In genomic region chr10:117845597-117846259, GRCm38 (mm10) we compare ENCODE assay signal across 8 mouse cellular contexts. TPM values are rescaled to one million over a fixed set of nuclear protein-coding genes. Genes with fewer than 3 reads are reported as not detected.
DNase-seq lines count a peak whose midpoint lies in the region; ATAC-seq lines count a peak whose summit lies in the region.

TSS of gene Rap1b (minus strand) at chr10:117846035.

- under 1% methylated on average over 106 of the region's 112 CpGs for WGBS in hindbrain, embryonic 12.5 days

- H3K4me2 ChIP-seq in hindbrain, embryonic 12.5 days (replicated peaks), result peak within 1 kb of the TSS; percentile 64

- no peaks in the 10 kb centered on the region for H3K9me3 ChIP-seq in hindbrain, embryonic 12.5 days (replicated peaks)

- H3K27me3 ChIP-seq in hindbrain, embryonic 12.5 days, result no peaks in the 10 kb centered on the region

- H3K4me1 ChIP-seq in hindbrain, embryonic 12.5 days, result peaks cover 21% of the 10 kb centered on the region

- peak; percentile 97 for ATAC-seq in hindbrain, embryonic 12.5 days (ENCODE audit: low FRiP score)

- H3K36me3 ChIP-seq in hindbrain, embryonic 12.5 days, result no peaks in the 10 kb centered on the region; the same call in 1 of the 2 replicates

- DNase-seq in Muller cell, postnatal 12 days (ENCODE audit: inconsistent ontology term), result peak; percentile 98
- DNase-seq in cerebellum, adult 9-11 months, result peak; percentile 96
- DNase-seq in frontal cortex, postnatal 10 days (ENCODE audit: low spot score in 2 of 2), result peak; percentile 92 to 96
- DNase-seq in layer of hippocampus, postnatal 14 days (ENCODE audit: low spot score in 2 of 2), result peak; percentile 93 to 96
- DNase-seq in lung, postnatal 14 days, result peak; percentile 98
- DNase-seq in retina, adult 2 months (ENCODE audit: low read depth, low spot score), result peak; percentile 85
- peak; percentile 97 to 98 for DNase-seq in thymus, postnatal 36 days

- H3K9ac ChIP-seq in hindbrain, embryonic 12.5 days, result peak within 1 kb of the TSS; percentile 96

- H3K27ac ChIP-seq in hindbrain, embryonic 12.5 days, result peak within 1 kb of the TSS; percentile 99

- peak within 1 kb of the TSS; percentile 93 for H3K4me3 ChIP-seq in hindbrain, embryonic 12.5 days

RNA-seq across cellular contexts. Expression of gene Rap1b, which starts in this region (rescaled TPM):
- polyA plus RNA-seq in hindbrain, embryonic 12.5 days (2016; fragmentation: Nextera tagmentation; extraction: Ambion mirVana), result 148 and 155 TPM in 2 replicates
- 10 to 100 TPM; 79.4 to 86.1 TPM for total RNA-seq in layer of hippocampus, postnatal 14 days (2021)

Comparison
In these comparisons a context has a peak if more than half of its experiments do, and no peak if none do; other contexts are left out.
1. Peak in every context shown above with its lines: DNase-seq, ATAC-seq, H3K4me3 ChIP-seq and H3K27ac ChIP-seq.